Mouse (Mus musculus): ENCODE data around the gene Plppr2.

The Plppr2 gene

DNA sequence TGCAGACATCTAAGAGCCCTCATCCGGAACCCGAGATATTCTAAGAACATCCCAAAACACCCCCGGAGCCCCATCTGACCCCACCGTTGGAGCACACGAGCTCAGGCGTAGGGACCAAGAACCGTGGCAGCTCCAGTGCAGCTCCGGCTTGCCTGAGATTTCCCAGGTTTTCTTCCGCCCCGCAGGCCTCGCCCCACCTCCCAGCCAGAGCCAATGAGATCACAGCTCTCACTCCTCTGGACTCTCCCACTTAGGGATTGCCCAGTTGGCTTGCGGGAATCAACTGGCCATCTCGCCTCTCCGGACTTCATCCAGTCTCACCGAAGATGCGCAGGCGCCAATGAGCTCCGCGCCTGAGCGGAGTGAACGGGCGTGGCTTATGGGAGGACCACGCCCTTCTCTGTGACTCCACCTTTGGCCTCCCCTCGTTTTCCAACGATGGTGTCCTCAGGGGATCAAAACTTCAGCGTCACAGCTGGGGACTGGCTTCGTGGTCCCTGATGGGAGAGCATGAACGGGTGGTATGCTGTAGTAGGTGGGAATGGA is 9.6 kb upstream of the Plppr2 start, which contains the start of the genes Ccdc159 and Tmem205:
Ccdc159 (plus strand) TSS at position 264 of the 546 bp plus-strand sequence.
Tmem205 (minus strand) TSS at position 349 of the 546 bp plus-strand sequence.
- in situ Hi-C loops (cut with MboI; ENCODE audit: low pct_unique_long_range_greater_than_20kb in 1 of 2, low sequenced_read_pairs in 2 of 2, unreplicated experiment in 1 of 2): no loop called here

DNA sequence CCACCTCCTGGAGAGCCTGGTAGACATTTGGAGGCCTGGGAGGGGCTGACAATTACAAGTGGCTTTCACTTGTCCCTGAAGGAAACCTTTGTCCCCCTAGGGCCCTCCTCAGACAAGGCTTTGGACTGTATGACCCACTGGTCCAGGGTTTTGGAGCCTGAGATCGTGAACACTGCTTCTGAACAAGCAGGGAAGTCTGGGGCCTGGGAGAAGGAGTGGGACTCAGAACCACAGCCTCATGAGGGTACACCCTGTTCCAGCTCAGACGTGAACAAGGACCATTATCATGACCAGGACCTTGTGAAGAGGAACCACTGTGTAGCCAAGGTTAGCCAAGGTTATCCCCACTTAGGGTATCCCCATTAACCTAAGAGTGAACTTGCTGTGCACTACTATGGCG is 7.6 kb upstream of the Plppr2 start:
- in situ Hi-C loops (cut with MboI; ENCODE audit: low pct_unique_long_range_greater_than_20kb in 1 of 2, low sequenced_read_pairs in 2 of 2, unreplicated experiment in 1 of 2): no loop called here

DNA sequence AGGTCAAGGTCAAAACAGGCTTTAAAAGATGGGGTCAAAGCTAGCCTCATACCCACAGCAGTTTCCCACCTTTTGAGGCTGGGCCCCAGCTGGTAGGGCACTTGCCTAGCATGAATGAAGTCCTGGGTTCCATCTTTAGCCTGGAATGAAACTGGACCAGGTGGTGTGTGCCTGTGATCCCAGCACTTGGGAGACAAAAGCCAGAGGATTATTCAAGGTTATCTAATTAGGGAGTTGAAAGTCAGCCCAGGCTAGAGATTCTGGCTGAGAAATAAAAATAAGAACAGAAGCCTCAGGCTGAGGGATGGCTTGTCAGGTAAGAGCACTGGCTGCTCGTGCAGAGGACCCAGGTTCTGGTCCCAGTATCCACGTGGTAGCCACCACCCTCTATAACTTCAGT is 4.8 kb upstream of the Plppr2 start:
- in situ Hi-C loops (cut with MboI; ENCODE audit: low pct_unique_long_range_greater_than_20kb in 1 of 2, low sequenced_read_pairs in 2 of 2, unreplicated experiment in 1 of 2): no loop called here

DNA sequence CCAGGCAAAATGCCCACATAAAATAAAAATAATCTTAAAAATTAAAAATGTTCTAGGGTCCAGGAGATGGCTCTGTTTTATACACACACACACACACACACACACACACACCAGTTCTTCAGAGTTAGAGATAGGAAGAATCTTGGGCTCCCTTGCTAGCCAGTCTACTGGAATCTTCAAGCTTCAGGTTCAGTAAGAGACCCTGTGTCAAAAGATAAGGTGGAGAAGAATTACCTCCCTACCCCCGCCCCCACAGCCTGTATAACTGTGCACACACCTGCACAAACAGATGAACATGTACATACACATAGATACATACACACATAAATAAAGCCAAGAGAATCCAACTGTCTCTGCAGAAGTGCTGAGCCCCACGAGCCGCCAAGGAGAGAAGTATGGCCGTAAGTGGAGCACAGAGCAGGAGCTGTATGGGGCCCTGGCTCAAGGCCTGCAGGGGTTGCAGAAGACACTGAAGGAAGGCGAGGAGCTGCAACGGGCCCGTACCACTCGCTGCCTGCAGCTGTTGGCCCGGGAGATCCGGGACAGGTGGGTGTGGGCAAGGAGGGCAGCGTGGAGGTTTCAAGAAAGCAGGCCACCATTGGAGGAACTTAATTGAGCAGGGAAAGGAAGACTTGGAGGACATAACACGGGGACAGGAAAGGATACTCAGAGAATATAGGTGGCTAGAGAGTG is 4.2 kb upstream of the Plppr2 start:
- in situ Hi-C loops (cut with MboI; ENCODE audit: low pct_unique_long_range_greater_than_20kb in 1 of 2, low sequenced_read_pairs in 2 of 2, unreplicated experiment in 1 of 2): no loop called here

DNA sequence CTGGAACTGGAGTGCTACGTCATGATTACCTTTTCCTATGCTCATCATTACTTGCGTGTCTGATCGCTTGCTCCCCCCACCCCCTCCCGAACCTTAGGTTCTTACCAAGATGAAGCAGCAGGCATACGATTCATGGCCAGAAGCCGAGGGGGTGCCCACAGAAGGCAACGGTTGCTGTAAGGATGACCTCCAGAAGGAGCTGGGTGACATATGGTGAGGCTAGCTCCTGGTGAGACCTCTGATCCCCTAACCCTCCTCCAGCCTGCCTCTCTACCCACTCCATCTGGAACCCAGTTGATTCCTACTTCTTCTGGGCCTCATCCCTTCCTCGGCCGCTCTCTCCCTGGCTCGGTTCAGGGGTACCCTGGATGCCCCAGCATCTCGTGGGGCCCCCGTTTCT is 2.8 kb upstream of the Plppr2 start:
- in situ Hi-C loops (cut with MboI; ENCODE audit: low pct_unique_long_range_greater_than_20kb in 1 of 2, low sequenced_read_pairs in 2 of 2, unreplicated experiment in 1 of 2): no loop called here

DNA sequence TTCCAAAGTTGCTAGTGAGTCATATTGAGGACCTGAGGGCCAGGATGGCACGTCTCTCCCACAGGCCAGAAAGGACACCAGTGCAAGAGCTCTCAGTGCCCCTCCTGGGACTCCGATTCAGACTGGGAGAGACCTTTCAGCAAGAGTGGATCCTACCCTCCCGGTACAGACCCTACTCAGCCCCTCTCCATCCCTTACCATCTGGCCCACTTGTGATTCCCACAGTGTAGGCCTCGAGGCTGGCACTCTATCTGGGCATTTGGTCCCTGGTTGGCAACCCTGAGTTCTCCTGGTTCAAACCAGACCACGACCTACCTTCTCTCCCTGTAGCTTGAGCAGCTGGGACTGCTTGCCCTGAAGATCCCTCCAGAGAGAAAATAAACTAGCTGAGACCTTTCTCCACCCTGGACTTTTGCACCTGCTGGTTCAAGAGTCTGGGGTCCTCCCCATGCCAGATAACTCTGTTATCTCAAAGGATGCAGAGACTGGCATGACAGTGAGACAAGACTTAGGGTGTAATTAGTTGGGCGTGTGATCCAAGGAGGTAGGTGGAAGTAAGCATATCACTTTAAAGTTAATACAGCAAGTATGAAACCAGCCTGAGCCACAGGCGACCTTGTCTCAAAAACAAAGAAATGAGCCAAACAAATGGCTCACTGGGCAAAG is 1.2 kb upstream of the Plppr2 start:
- in situ Hi-C loops (cut with MboI; ENCODE audit: low pct_unique_long_range_greater_than_20kb in 1 of 2, low sequenced_read_pairs in 2 of 2, unreplicated experiment in 1 of 2): no loop called here

DNA sequence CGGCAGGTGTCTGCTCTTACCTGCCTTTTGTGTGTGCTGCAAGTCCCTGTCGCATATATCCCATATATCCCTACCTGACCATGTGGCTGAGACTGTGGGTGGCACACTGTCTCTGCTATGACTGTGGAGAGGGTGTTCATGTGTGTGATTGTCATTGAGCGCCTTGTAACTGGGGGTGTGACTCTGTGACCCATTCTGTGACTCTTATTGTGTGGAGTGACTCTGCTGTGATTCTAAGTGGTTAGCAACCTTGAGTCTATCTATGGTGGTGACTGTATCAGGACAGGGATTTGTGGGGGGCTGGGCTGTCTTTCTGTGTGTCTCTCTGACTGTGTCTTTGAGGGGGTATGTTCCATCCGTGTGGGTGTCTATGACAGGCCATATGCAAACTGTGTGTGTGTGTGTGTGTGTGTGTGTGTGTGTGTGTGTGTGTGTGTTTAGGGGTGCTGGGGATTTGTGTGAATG is 910 bp downstream of the Plppr2 start:
- in situ Hi-C loops (cut with MboI; ENCODE audit: low pct_unique_long_range_greater_than_20kb in 1 of 2, low sequenced_read_pairs in 2 of 2, unreplicated experiment in 1 of 2): no loop called here

DNA sequence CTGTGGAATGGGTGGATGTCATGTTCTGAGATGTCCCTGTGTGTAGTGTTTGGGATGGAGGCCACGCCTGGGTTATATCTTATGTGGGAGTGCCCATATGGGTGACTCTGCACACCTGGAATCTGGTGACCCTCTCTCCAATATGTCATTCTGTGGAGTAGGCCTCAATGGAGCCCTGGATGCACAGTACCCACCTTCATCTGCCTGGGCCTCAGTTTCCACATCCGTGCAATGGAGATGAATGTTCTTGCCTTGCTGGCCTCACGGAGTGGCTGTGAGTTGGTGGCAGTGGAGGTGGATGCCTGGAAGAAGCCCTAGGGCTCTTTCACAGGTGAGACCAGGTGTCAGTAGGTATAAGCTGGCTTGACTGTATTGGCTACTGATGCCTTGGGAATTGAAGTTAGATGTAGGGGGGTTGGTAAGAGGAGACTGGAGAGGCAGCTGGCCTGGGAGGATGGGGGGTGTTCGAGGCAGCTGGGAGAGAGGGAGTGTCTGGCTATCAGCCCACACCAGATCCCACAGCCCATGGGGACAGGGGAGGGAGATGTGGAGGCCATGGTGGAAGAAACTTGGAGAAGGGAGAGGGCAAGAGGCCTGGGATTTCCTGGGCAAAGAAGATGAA is 1.5 kb downstream of the Plppr2 start:
- in situ Hi-C loops (cut with MboI; ENCODE audit: low pct_unique_long_range_greater_than_20kb in 1 of 2, low sequenced_read_pairs in 2 of 2, unreplicated experiment in 1 of 2): no loop called here

DNA sequence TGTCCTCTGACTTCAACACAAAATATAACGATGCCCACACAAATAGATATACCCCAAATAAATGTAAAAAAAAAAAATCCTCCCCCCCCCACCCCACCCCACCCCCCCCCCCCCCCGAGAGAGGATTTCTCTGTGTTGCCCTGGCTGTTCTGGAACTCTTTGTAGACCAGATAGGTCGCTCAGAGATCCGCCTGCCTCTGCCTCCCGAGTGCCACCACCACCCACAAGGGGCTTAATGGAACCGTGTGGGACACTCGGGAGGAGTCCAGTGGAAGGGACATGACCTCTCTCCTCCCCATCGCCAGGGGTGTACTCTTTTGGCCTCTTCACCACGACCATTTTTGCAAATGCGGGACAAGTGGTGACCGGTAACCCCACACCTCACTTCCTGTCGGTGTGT is 6.2 kb downstream of the Plppr2 start:
- in situ Hi-C loops (cut with MboI; ENCODE audit: low pct_unique_long_range_greater_than_20kb in 1 of 2, low sequenced_read_pairs in 2 of 2, unreplicated experiment in 1 of 2): no loop called here

DNA sequence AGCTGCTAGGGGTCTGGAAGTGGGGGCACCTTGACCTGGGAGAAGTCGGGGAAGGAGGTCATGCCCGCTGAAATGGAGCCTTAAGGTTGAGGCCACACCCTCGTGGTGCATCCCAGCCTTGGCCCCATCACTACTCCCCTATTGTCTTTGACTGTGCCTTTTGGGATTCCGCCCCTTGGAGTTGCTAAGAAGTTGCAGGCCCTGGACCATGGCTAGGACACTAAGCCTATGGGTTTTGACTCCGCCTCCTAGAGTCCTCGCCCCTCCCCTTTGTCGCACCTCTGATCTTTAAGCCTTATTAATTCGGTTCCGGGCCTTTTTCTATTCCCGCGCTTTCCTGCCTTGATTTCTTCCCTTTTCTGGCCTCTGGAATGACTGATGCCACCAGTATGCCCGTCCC is 6.8 kb downstream of the Plppr2 start:
- in situ Hi-C loops (cut with MboI; ENCODE audit: low pct_unique_long_range_greater_than_20kb in 1 of 2, low sequenced_read_pairs in 2 of 2, unreplicated experiment in 1 of 2): no loop called here

DNA sequence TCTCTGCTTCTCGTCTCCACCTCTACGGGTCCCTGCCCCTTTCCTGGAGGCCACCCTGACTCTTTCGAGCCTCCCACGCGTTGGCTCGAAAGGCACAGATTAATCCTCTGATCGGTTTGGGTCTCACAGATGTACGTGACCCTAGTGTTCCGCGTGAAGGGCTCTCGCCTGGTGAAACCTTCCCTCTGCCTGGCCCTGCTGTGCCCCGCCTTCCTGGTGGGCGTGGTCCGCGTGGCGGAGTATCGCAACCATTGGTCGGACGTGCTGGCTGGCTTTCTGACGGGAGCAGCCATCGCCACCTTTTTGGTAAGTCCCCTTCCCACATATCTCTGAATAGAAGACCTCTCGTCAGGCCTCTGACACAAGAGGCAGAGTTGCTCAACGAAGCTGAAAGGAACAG is 7.4 kb downstream of the Plppr2 start:
- in situ Hi-C loops (cut with MboI; ENCODE audit: low pct_unique_long_range_greater_than_20kb in 1 of 2, low sequenced_read_pairs in 2 of 2, unreplicated experiment in 1 of 2): no loop called here

DNA sequence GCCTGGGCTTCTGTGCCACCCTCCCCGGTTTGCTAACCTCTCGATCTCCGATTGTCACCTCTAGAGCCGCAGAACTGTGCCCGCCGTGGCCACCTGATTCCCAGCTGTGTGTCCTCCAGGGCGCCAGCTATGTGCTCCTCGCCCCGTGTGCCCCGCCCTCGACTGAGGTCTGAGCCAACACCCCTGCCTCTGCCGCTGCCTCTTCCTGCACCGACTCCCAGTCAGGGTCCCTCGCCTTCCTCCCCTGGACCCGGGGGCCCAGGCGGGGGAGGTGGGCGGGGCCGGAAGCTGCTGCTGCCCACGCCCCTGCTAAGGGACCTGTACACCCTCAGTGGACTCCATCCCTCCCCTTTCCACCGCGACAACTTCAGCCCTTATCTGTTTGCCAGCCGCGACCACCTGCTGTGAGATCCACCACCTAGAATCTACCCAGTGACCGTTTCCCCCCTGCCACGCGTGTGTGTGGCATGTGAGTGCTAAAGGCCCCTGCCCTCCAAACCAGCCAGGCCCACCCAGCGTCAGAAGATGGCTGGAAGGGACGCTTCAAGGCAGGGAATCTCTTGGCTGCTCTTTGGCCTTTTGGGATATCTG is 10.8 kb downstream of the Plppr2 start:
- in situ Hi-C loops (cut with MboI; ENCODE audit: low pct_unique_long_range_greater_than_20kb in 1 of 2, low sequenced_read_pairs in 2 of 2, unreplicated experiment in 1 of 2): no loop called here

DNA sequence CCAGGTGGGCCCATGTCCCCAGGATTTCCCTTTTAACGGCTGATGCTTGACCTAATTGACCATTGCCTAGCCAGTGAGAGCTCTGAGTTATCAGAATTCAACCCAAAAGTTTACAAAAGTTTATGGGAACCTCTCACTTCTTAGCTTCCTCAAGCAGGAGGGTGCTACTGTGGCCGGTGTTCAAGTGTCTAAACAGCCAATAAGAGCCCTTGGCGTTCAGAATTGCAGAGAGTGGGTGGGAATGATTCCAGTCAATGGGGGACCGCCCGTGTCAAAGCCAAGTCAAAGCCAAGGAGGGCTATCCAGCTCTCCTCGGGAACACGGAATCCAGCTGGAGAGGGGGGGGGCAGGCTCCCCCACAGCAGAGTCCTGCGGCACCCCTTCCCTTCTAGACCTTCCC is 11.3 kb downstream of the Plppr2 start:
- in situ Hi-C loops (cut with MboI; ENCODE audit: low pct_unique_long_range_greater_than_20kb in 1 of 2, low sequenced_read_pairs in 2 of 2, unreplicated experiment in 1 of 2): no loop called here

DNA sequence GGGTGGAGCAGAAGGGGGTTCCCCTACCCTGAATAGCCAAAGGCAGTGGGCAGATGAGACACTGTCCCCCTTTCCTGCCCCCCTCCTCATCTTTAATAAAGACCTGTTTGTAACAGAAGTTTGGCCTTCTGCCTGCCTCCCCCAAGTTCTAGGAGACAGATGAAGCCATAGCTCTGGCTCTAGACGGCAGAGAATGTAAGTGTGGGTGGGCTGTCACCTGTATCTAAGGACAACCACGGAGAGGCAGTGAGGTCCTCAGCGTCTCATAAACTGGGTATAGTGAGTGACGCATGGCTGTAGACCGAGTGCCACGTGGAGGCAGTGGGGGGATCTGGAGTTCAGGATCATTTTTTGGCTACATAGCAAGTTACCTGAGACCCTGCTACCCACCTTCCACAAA is 12.0 kb downstream of the Plppr2 start:
- in situ Hi-C loops (cut with MboI; ENCODE audit: low pct_unique_long_range_greater_than_20kb in 1 of 2, low sequenced_read_pairs in 2 of 2, unreplicated experiment in 1 of 2): no loop called here

DNA sequence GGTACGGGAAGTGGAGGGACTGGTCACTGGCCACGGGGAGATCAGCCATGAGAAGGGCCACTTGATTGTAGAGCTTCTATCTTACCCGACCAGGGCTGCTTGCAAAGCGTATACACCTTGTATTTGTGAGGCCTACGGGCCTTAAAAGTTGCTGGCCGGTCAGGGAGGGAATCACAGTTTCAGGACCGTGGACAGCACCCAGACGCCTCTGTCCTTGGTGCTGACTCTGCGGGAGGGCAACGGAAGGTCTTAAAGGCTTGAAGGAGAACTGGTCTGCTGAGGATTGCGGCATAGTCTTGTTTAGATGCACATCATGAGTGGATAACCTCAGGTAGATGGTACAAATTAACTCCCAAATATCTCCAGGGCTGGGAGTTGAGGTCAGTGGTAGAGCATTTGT is 13.5 kb downstream of the Plppr2 start:
- in situ Hi-C loops (cut with MboI; ENCODE audit: low pct_unique_long_range_greater_than_20kb in 1 of 2, low sequenced_read_pairs in 2 of 2, unreplicated experiment in 1 of 2): no loop called here

DNA sequence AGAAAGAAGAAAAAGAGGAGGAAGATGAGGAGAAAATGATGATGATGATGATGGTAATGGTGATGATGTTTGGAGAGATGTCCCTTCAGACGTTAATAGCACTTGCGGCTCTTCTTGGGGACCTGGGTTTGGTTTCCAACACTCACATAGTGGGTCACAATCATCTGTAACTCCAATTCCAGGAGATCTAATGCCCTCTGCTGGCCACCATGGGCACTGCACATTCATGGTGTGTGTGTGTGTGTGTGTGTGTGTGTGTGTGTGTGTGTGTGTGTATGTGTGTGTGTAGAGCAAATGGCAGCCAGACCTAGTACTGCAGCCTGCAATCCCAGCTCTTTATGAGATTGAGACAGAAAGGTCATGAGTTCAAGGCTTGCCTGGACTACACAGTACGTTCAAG is 15.1 kb downstream of the Plppr2 start:
- in situ Hi-C loops (cut with MboI; ENCODE audit: low pct_unique_long_range_greater_than_20kb in 1 of 2, low sequenced_read_pairs in 2 of 2, unreplicated experiment in 1 of 2): no loop called here

DNA sequence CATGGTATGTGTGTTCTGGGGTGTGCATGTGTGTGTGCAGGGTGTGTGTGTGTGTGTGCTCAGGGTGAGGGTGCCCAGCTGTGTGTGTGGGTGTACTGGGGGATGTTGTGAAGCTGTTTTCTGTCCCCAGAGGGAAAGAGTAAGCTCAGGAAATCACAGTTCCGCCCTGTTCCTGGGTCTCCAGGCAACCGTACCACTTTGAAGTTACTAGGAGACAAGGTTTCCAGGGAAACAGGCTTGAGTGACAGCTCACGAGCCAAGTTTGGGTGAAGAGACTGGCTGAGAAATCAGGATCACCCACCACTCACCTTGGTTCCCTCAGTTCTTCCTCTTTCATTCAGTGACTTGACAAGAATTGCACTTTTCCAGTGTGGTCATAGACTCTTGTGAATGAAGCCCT is 16.8 kb downstream of the Plppr2 start:
- in situ Hi-C loops (cut with MboI; ENCODE audit: low pct_unique_long_range_greater_than_20kb in 1 of 2, low sequenced_read_pairs in 2 of 2, unreplicated experiment in 1 of 2): no loop called here

DNA sequence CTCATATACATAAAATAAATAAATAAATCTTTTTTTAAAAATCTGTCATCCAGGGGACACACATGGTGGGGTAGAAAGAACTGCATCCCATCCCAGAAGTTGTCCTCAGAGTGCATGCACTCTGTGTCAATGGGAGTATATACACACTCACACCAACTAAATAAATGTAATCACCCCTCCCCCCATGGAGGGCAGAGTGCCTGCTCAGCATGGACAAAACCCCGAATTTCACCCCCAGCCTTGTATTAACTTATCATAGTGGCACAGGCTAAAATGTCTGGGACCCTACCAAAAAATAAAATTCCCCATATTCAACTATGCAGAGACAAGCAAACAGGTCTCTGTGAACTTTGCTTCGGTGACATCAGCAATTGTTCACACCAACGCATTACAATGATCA is 17.8 kb downstream of the Plppr2 start:
- in situ Hi-C loops (cut with MboI; ENCODE audit: low pct_unique_long_range_greater_than_20kb in 1 of 2, low sequenced_read_pairs in 2 of 2, unreplicated experiment in 1 of 2): no loop called here

DNA sequence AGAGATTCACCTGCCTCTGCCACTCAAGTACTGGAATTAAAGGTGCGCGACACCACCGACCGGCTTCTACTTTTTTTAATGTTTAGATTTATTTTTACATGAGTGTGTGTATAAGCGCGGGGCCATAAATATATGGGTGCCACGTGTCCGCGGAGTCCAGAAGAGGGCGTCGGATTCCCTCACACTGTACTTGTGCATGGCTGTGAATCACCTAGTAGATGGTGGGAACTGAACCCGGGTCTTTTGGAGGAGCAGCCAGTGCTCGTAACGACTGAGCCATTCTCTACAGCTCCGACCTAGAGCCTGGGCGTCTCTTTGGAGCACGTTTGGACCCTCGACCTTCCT is 18.4 kb downstream of the Plppr2 start:
- in situ Hi-C loops (cut with MboI; ENCODE audit: low pct_unique_long_range_greater_than_20kb in 1 of 2, low sequenced_read_pairs in 2 of 2, unreplicated experiment in 1 of 2): no loop called here
